Mouse (Mus musculus): ENCODE measurements at regions not wholly inside any gene's neighbourhood (a gene's known extent, or its start where the extent isn't known, plus 50 kb on each side); places are given as distances from the start of the nearest gene placed in this dataset.
"Not testable (repeated sequence)": the region's sequence is repeated elsewhere in the genome, so short reads cannot be mapped to it uniquely, and the experiment has no call there.

DNA sequence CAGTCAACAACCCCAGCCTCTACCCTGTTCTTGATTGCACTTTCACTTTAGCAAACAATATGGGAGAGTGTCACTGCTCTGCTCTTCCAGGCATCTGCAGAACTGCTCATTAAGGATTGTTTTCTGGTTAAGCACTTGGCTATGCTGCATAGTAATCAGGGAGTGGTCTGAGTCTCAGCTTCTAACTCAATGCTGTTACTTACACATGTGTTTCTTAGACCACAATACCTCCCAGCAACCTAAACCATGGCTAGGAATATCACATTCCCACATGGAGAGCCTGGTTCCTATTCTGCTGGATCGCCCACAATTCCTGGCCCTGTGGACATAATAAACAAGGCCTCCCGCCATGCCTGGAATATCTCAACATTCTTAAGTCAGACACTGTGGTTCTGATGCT is 493.3 kb upstream of the Id2 start:
- DNase-seq (ENCODE audit: low spot score) = no peak

DNA sequence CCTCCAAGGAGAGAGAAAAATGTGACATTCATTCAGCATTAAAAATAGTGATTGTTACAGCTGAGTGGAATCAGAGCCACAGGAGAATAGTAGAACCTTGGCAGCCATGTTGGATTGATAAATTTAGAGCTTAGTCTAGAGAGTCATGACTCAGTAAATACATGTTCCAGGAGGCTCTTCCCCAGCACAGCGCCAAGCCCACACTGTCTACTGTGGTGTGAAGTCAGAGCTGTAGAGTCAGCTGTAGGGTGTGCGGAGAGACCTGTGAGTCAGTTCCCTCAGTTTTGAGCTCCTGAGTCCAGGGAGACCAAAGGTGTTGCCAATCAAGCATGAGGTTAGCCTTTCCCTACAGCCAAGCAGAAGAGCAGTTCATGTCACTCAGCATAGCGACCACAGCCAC is 488.8 kb upstream of the Id2 start:
- DNase-seq (ENCODE audit: low spot score) = no peak

DNA sequence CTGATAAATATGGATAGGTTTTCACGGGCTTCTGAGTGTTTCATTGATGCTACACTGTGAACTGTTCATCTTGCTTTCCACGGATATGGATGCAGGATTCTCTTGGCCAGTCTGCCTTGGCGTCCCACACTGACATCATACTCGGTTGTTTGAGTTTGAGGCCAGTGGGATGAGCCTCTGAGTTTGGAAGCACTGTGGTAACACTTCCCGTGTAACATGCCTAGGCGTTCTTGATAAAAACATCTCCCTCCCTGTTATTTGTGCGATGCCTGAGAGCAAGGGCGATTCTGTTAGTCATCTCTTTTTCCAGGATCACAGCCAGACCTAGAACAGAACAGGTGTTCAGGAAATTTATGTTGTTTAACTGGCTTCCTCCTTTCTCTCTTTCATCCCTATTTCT is 482.5 kb upstream of the Id2 start:
- peak; percentile 14 for DNase-seq (ENCODE audit: low spot score)

DNA sequence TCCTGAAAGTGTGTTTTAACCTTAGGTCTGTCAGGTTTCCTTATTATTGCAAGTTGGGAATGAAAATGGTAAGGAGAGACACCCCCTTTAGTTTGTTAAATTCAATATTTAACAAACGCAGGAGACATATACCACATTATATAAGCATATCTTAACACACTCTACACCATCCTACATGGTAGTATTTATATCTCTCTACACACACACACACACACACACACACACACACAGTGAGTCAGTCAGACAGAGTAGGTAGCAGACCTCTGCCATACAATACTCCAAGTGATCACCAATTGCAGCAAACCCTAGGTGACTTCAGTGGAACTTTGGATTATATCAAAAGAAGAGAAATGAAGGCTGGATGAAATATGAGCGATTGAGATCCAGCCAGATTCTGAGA is 468.2 kb upstream of the Id2 start:
- DNase-seq (ENCODE audit: low spot score) = no peak

DNA sequence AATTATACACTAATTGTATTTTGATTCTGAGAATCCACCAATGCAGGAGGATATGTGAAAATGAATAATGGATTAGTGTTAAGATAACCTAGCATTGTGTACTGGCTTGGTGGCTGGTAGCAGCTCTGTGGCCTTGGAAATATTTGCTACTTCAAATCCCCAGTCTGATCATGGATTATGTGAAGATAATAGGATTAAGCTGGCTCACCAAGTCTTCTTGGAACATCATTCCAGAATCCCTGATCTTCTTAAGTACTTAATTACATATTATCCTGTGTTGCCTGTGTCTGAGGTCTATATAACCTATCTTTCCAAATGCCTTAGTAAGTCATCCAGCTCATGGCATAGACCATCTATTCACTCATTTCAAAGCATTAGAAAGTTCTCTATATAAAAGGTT is 462.7 kb upstream of the Id2 start:
- no peak for DNase-seq (ENCODE audit: low spot score)

DNA sequence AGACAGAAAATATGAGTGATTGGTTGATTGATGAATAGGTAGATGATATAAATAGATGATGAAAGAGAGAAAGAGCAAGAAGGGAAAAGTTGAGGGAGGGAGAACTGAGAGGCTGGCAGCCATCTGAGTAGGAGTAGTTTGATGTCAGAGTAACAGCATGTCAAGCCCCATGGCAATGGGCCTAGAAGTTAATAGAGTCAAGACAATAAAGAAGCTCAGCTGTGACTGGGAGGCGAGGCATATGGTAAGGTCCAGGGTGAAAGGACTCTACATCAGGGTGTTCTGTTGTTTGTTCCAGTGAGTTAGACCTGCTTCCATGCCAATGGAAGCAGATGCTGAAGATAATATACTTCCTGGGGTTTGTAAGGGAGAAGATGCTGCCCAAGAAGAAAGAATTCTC is 456.7 kb upstream of the Id2 start:
- no peak for DNase-seq (ENCODE audit: low spot score)

DNA sequence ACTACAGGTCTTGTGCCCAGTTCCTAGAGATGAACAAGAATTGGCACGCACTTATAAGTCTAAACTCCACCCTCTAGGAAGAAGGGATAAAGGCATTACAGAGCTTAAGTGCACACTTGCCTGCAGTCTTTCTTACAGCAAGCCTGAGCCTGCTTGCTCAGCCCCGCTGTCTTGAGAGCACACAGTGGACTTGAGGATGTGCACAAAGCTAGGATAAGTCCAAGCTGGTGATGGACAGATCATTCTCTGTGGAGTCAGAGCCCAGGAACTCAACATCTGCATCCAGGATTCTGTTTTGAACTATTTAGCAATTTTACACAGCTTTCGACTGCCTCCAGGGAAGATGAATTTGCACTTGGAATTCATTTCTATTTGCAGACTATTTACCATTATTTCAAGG is 452.8 kb upstream of the Id2 start:
- DNase-seq (ENCODE audit: low spot score) = no peak

DNA sequence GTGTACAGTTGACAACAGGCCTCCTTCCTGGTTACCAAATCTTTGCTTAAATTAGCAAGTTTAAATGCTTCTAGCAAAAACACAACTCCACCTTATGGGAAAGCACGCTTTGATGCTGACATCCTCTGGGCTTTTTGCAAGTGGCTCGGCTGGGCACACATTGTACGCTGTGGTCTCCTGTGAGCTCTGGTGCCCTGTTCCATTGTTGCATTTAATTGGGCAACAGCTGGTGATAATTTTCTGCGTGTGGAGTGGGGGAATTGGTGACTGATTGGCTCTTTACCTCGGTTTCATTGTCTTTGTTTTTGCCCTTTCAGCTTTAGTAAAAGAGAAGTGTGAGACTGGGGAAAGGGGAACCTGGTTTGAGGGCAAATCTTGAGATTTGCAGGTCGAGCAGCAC is 447.3 kb upstream of the Id2 start:
- no peak for DNase-seq (ENCODE audit: low spot score)

DNA sequence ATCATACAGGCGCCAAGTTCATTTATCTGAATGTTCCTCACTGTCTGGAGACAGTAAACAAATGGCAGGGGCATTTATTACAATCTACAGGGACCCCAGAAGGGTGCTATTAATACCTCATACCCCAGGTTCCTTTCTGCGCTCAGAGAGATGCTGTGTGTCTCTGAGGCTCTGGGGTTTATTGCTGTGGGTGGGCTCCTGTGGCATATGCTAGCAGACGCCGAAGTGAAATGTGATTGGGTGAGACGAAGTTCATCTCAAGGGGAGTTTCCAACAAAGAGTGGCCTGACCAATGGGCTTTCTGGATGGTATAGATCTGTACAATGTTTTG is 437.6 kb upstream of the Id2 start:
- no peak for DNase-seq (ENCODE audit: low spot score)

DNA sequence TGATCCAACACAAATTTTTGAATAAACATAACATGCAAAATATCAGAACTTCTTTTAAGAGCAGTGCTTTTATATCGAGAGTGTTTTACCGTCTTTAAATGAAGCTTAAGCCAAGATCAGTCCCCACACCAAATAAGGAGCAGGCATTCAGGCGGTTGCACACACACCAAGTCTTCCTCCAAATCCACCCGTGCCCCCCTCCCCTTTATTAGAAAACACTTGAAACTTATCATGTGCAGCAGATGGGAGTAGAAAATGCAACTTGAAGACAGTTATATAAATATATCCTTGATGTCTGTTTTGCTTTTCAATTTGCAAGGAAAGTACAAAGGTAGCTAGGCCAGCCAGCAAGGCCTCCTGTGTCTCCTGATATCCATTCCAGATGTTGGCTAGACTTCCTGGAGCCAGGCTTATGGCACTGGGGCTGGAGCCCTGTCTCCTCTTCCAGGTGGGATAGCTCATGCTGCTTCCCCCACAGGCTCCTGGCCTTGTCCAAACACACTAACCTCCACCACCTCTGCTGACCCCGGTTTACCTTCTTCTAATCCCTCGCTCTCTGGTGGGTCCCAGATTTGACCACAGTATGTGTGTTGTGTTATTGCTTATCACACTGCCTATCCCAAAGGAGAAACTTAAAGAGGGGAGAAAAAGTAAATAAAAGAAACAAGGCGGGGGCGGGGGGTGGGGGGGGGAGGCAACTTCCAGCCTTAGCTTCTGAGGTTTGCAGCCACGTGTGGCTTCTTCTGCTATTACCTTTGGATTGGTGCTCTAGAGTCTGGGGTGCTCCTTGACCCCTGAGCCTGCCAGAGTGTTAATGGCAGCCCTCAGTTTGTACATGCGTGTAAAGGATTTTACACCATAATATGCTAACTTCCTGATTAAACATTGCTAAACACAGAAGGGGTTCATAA is 437.0 kb upstream of the Id2 start:
- no peak for DNase-seq (ENCODE audit: low spot score)

DNA sequence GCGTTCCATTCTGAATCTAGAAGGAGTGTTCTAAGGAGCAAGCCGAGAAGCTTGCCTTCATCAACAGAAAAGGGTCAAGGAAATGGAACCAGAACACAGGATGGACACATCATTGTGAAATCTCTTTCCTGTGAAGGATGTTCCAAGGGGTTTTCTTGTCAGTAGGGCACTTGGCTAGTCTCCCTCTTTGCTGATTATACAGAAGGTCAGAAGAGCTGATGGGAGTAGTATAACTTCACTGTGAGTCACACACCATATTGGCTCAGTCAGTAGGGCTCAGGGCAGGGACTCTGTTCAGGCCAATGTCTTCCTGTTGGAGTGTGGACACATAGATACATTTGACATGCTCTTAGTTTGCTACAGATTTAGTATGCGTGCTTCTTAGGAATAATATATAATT is 433.5 kb upstream of the Id2 start:
- no peak for DNase-seq (ENCODE audit: low spot score)

DNA sequence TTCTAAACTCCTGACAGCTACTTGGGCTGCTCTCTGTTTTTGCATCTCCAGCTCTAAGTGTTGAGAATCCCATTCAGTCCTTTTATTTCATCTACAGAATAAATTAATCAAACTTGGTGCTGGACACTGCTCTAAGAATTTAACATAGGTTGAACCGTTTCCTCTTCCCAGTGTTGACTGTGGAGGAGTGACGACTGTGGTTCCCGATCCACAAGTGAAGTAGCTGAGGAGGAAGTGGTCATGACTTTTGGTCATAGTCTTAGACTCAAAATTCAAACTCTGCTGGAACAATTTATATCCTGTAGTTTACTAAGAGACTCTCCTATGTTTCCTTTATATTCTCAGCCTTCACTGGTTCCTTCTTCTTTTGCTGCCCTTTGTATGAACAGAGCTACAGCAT is 432.6 kb upstream of the Id2 start:
- no peak for DNase-seq (ENCODE audit: low spot score)

DNA sequence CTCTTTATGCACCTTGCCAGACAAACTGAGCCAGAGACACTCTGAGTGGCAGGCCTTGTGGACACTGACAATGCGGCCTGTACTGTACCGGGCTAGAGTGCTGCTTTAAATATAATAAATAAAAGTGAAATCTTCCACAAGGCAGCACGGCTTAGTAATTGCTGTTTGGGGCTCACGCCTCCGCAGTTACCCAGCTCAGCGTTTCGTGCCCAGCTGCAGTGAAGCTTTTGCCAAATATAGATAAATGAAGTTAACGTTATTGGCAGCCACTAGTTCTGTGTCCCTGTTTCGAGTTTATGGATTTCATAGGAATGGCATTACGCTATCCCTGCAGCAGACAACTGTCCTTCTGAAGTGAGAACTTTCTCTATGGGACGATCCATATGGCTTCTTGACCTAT is 429.7 kb upstream of the Id2 start:
- DNase-seq (ENCODE audit: low spot score) = peak; percentile 59

DNA sequence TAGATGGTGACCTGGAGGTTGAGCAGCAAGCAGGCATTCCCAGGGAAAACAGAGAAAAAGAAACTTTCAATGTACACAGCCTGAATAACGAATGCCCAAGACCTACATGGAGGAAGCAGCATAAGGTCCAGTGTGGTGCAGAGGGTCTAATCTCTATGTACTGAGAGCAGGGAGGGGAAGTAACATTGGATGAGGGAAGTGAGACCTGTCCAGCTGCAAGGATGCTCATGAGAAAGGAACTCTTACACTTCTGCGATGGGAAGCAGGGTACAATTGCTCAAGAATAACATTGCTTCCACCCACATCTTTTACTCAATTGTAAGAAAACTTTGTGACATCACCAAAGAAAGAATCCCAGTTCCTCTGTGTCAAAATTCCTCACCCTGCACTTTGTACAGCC is 419.8 kb upstream of the Id2 start:
- DNase-seq (ENCODE audit: low spot score) = no peak

DNA sequence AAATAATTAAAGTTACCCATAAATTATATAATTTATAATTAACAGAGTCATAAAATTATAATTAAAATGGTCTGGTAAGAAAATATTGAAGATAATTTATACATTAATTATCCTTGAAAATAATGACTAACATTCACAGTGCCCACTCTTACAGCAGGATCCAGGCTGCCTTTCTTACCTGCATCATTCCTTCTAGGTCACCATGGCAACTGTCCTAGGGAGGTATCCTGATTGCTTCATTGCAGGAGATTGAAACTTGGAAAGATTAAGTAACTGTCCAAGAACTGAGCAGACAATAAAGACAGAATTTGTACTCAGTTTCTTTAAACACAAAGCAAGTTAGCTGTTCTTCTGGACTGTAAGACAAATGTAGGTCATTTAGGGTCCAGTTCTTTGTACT is 416.7 kb upstream of the Id2 start:
- no peak for DNase-seq (ENCODE audit: low spot score)

DNA sequence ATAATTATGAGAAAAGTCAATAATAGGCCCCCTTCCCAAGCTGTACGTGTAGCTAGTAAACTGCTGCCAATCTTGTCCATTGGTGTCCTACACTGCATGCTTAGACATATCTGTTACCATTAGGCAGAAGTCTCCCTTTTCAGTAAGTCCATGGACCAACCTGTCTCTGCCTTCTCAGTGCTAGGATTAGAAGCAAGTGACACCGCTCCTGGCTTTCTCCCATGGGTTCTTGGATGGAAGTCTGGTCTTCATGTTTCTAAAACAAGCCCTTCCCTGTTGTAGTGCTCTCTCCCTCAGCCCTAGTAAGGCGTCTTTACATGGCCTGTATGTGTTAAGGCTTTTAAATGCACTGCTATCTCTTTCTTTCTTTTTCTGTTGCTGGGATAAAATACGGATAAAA is 412.7 kb upstream of the Id2 start:
- DNase-seq (ENCODE audit: low spot score) = no peak

DNA sequence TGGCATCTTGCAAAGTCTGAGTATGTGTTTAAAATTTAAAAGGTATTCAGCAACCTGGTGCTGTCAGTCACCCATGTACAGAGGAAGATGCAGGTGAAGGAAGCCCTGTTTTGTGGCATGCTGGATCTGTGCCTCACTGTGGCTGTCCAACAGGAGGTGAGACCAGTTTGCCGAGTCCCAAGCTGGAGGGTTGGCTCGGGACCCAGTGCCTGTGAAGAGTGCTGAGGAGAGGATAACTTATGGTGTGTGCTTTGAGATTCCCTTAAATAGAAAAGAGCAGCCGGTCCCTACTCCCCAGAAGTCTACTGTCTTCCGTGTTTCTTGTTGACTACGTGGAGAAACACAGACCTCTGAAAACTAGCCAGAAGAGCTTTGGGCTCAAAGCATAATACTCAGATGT is 396.3 kb upstream of the Id2 start:
- DNase-seq (ENCODE audit: low spot score) = peak; percentile 11

DNA sequence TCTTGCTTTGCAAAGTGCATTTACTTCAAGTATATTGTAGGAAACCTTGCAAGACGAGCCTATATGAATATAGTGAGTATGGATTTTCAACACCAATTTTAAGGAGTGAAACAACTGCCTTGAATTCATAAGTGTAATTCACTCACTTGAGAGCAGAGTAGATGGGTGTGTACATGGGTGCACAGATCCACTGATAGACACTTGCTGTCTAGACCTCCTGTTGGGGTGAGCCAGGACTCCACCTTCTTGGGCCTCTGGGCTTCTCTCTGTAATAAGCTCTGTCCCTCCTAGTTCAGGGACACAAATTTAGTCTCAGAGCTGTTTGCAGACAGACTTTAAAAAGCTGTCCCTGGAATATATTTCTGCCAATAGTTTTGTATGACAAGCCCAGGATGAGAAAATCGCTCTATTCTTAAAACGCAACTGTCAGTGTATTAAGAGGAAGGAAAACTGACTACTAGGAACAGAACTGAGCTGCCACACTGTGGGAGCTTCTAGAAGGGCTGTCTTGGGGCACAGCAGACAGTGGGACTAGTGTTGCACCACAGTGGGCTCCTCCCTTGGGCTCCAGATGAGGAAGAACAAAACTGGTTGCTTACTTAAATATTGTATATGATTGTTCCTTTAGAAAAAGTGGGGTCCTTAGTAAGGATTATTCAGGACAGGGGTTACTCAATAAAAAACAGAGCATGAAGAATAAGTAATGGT is 395.7 kb upstream of the Id2 start:
- DNase-seq (ENCODE audit: low spot score) = no peak

DNA sequence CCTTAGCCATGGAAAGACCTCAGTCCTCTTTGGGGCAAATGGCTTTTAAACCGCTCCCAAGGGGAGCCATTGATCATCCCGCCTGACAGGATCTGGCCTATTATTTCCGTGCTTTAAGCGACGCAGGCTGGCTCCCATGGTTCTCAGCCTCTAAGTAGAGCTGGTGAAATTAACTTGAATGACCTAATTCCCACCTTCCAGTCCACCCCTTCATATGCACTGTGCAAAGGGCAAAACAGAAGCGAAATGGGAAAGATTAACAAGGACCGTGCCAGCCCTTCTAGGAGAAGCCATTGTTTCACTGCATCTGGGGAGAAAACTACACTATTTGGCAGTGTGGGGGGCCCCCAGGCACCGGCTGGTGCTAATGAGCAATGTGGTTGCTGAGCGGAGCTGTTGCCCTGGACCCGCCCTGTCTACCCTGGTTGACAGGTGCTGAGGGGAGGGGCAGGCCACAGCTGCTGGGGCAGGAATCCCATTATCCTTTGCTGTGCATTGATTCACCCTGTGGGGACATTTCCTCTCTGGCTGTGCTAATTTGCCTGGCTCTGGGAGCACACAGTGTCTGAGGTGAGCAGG is 378.3 kb upstream of the Id2 start:
- no peak for DNase-seq (ENCODE audit: low spot score)

DNA sequence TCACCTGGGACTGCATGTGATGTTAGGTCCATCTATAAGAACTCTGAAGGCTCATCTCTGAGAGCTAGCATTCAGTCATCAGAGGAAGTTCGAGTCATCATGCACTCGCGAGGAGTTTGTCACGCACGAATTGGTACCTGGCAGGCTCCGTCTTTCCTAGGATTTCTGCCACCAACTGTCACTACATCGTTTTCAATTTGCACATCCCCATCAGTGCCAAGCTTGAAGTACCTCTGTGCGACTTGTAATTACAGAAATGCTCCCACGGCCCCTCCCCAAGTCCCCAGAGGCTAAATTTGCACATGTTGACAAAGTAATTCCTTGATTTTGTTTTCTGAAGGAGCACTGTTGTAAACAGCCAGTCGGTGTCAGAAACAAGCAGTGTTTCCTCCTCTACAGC is 372.2 kb upstream of the Id2 start:
- DNase-seq (ENCODE audit: low spot score) = no peak

DNA sequence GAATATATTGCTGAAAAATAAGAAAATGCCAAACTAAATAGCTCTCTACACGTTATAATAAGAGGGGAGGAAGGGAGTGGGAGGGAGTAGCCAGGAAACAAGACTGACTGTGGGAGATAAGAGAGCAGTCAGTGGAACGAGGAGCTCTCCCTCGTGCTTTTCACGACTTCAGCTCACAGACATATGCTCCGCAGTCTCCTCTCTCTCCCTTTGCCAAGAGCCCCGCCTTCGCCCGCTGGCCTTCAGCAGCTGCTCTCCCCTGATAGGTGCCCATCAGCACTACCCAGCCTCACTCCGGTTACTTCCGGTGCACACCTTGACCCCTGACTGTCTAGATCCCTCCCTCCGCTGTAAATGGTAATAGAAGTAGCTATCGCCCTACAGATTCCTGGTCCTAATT is 370.8 kb upstream of the Id2 start:
- peak; percentile 14 for DNase-seq (ENCODE audit: low spot score)

DNA sequence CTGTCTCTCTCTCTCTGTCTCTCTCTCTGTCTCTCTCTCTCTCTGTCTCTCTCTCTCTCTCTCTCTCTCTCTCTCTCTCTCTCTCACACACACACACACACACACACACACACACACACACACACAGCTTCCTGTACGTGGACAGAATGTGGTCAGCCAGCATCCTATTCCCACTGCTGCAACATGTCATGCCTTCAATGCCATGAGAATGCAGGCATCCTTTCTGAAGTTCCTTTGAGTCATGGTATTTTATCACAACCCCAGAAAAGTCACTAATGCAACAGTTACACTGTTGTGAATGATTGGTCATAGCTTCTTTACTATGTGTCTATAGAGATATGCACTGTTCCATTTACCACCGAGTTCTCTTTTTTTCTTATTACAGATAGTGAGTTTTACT is 365.8 kb upstream of the Id2 start:
- DNase-seq (ENCODE audit: low spot score) = not testable (repeated sequence)

DNA sequence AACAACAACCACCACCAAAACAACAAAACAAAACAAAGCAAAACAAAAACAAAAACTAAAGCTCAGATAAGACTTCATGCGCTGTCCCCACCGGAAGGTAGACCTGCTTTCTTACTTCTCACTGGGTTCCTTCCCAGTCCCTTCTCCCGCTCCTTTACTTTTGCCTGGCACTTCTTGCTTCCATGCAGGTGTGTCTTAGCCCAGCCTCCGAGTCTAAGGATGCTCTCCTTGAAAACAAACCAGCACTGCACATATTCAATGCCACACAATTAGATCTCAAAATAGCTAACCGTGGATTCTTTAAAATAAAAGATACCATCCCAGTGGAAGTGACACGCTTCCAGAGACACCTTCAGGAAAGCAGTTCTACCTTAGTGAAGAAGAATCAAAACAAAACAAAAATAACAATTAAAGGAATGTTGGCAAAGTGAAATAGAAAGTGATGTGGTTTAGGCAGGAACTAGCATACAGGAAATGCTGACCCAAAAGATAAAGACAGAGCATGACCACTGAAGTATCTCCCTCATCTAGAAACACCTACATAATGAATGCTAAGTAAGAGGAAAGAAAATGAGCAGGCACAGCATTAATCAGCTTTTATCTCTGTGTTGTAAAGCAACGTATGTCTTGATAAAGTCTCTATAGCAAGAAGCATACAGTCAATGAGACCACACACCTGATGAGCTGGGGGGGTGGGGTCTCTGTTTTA is 358.5 kb upstream of the Id2 start:
- DNase-seq (ENCODE audit: low spot score) = no peak
